Mouse (Mus musculus) NIH3T3 (cell line): Measurements from ENCODE around the gene Cfap57.
"Not testable (repeated sequence)": the region's sequence is repeated elsewhere in the genome, so short reads cannot be mapped to it uniquely, and the experiment has no call there.

Experiments
- DNase-seq: peaks from one replicate; pipeline ENCODE4 v3.0.0-alpha.2; 2012; ENCODE audit warnings: low read depth

Cfap57 gene

DNA sequence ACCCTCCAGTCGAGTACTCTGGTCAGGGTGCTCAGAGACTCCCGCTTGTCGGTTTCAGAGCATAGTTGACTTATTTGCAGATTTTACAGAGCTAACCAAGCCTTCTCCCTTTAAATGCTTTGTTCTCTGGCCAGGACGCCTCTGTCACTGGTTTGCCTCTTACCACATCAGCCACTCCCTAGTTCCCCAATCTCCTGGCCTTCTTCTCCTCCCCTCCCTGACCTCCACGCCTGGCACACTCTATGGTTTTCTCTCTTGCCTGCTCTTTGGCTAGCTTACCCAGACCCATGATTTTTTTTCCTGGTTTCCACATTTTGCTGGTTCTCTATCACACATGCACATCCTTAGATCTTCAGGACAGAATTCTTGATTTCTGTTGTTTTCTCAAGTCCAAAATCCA lies 102.4 kb downstream of the Cfap57 start:
- DNase-seq = no peak

- no peak for DNase-seq
Observed at GRCm38 (mm10) chr4:118517497-118518146, 103.0 kb downstream of the Cfap57 start.

GRCm38 (mm10) chr4:118516699-118517496 lies 103.7 kb downstream of the Cfap57 start:
- no peak for DNase-seq

DNA sequence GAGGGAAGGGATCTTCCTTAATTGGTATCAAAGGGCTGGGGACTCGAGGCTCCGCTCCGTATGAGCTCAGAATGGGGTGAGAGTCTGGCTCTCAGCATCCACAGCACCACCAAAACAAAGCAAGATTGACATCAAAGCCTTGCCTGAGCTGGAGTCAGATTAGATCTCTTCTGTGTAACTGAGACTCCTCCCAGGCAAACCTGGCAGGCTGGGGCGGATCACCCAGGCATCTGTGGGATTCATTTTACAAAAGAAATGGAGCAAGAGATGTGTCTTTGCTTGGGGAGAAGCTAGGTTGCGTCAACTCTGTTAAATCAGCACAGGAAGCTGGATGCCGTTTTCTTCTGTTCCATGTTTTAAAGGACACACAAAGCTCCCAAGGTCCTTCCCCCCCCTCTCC lies 111.5 kb downstream of the Cfap57 start:
- no peak for DNase-seq

- DNase-seq = not testable (repeated sequence)
Observed at GRCm38 (mm10) chr4:118507171-118507570, 113.4 kb downstream of the Cfap57 start.

GRCm38 (mm10) chr4:118505551-118505950 lies 115.0 kb downstream of the Cfap57 start:
- DNase-seq = peak; percentile 91
